Mouse (Mus musculus) spleen, embryonic (tissue): ENCODE measurements at regions not wholly inside any gene's neighbourhood (a gene's known extent, or its start where the extent isn't known, plus 50 kb on each side); places are given as distances from the start of the nearest gene placed in this dataset.
"Not testable (repeated sequence)": the region's sequence is repeated elsewhere in the genome, so short reads cannot be mapped to it uniquely, and the experiment has no call there.

ENCODE experiments used
- CTCF ChIA-PET: fragments of 350-600 bp; sonication (Branson Sonifier 250); formaldehyde crosslinking; loops from one replicate; lab custom pipeline; 2022; lab: Charles Lee

DNA sequence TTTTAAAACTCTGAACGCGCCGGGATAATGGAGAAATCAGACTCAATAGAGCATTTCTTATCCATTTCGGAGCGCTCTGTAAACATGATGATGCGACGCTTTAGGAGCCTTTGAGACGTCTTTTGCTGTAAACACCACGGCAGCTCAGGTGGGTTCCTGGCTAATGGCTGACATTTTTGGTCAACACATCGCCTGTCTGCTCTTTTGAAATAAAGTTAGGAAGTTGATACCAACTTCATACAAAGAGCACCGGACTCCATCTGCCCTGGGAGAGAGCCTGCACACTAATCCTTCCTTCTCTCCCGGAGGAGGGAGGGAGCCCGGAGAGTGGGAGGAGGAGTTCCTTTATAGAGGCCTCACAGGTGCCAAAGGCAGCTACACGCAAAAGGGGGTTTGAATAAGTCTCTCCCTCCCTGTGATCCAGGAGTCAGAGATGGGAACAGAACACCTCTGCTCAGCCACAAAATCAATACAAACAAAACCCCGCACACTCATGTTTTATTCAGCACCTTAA, 63.8 kb upstream of the Srsf6 start:
- CTCF ChIA-PET, result no interaction called here

DNA sequence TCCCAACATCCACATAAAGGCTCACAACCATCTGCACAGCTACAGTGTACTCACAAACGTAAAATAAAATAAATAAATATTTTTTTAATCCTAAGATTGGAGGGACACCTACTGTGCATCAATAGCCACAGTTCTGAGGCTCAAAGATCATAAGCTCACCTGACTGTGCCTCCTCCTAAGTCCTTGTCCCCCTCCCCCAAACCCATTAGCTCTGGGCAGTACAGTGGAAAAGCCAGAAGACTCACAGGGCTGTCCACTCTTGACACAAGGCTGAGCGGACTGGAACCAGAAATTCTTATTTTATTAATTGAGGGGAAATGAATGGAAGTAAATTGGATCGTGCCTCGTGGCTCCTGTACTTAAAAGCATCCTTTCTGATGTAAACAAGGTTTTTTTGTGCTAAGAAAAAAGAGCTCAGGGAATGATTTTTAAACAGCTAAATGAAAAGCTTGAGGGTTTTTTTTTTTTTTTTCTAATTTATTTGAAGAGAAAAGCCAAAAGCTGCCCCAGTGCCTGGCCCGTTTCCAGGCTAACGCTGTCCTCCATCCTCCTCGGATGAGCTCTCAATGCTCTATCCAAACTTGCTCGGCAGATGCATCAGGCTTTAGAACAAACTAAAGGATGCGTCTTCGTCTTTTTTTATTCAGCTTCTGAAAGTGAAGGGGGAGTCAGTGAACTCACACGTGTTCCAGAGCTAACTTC, 64.6 kb upstream of the Srsf6 start:
- CTCF ChIA-PET, result interaction anchor here (0.6 kb wide), 1 partner anchor 148 kb away, joined by 8 read pairs; no protein-coding TSS in a partner anchor

DNA sequence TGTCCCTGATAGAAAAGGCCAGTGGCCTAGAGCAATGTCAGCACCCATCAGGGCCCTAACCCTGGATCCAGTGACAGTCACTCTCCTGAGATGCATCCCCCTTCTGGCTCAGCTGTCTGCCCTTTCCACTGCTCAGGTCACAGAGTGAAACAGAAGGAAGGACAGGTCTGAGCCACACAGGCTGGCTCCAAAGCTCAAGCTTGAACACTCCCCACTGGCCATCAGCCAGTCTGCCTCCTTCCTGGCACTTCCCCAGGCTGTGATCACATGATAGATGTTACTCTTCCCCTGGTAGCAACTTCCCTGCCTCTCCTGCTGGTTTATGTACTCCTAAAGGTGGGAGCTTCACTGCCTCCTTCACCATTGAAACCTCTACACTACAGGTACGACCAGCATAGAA, 66.8 kb upstream of the Srsf6 start:
- CTCF ChIA-PET, result no interaction called here

DNA sequence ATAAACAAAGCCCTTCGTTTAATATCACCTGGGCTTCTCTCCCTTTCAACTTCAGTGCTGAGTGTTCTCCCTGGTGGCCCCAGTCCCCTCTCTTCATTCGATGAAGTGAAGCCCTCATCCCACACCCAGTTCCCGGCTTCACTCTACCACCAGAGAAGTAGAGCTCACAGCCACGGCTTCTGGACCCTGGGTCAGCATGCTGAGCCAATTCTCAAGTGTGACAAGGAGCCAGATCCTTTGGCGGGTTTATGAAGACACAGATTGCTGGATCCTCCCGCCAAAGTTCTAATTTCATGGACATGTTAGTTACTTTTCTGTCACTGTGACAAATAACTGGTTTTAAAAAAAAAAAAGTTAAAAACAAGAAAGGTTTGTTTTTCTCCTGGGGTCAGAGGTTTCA, 76.7 kb upstream of the Srsf6 start:
- CTCF ChIA-PET, result no interaction called here

DNA sequence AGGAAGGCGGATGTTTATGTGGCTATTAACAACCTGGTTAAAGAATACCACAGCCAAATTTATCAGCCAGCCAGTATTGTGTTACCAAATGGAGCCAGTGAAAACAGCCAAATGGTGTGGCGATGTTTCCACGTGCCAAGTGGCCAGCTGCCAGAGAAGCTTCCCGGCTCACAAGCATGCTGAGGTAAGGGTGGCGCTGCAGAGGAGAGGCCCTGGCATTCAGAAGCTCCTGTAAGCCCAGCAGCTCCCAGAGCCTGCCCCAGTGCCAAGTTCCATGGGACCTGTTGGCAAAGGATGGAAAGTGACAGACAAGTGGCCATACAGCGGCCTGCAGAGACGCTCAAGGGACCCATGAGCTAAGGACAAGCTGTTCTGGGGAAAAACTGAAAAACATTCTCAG, 77.8 kb upstream of the Srsf6 start:
- CTCF ChIA-PET, result interaction anchor here (0.7 kb wide), 1 partner anchor 26 kb away, joined by 6 read pairs; no protein-coding TSS in a partner anchor

DNA sequence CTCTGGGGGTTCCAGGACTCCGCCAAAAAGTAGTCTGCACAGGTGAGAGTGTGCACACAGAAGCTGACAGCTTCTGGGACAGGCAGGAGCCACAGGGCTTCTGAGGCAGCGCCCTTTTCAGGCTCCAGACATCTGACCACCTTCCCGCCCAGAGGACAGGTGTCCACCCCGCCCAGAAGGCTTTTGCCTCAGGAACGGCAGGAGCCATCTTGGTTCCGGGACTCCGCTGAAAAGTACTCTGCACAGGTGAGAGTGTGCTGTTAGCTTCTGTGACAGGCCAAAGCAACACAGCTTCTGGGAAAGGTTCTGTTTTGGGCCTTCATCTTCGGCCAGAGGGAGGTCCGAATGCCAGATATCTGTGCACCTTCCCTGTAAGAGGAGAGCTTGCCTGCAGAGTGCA, 89.6 kb upstream of the Srsf6 start:
- CTCF ChIA-PET, result not testable (repeated sequence)

DNA sequence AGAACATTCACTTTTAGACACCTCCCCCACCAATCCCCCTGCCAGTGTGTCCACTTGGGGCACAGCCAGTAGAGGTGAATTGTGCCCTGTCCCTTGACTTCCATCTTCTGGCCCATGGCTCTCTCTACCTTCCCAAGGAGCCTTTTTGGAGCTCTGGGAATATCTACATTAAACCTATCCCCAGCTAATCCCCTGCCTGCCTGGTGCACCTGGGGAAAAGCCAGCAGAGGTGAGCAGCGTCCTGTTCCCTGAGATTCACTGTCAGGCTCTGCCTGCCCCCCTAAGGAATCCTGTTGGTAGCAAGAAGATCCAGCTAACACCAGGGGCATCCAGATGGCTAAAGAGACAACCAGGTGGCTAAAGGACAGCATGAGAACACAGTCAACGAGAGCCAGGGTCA, 93.6 kb upstream of the Srsf6 start:
- CTCF ChIA-PET, result no interaction called here

DNA sequence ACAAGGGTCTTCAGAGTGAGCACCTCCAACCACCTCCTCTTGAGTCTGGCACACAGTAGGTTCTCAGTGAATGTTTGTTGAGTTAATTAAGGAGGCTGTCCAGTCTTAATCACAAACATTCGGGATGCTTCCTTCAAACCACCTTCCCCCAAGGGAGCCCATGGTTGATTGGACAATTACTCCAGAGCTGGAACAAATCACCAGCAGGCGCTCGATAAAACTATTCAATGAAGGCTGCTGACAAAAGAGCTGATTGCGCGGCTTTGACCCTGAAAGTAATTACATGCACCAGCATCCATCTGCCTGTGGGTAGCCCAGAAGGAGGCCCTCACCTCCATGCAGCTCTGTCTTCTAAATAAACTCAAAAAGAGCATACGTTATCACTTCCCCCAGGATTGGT, 97.6 kb upstream of the Srsf6 start:
- CTCF ChIA-PET, result interaction anchor here (0.5 kb wide), 1 partner anchor 167 kb away, joined by 3 read pairs; no protein-coding TSS in a partner anchor

DNA sequence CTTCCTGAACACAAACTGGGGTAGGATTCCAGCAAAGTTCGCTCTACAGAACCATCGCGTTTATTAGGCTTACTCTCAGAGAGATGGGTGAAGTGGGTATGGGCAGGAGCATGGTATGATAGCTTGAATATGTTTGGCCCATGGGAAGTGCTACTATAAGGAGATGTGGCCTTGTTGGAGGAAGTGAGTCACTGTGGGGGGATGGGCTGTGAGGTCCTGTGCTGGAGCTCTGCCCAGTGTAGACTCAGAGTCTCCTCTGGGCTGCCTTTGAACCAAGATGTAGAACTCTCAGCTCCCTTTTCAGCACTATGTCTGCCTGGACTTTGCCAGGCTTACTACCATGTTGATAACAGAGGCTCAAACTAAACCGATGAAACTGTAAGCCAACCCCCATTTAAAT, 112.5 kb upstream of the Srsf6 start:
- CTCF ChIA-PET, result no interaction called here

DNA sequence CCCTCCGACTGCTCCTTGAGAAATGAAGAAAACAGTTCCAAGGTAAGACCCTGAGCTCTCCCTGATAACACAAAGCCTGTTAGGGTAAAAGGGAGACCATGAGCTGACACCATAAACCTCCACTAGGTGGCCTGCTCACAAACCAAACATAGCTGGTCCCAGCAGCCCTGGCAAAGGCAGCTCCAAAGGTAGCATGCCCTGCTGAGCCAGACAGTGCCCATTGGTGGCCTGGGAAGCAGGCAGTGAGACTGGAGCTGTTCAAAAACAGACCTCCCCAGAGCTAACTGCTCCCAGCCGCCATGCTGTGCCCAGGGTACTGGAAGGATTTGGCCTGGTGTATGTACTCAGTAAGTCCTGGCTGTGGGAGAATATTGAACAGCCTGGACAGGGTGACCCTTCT, 117.1 kb upstream of the Srsf6 start:
- CTCF ChIA-PET, result no interaction called here

DNA sequence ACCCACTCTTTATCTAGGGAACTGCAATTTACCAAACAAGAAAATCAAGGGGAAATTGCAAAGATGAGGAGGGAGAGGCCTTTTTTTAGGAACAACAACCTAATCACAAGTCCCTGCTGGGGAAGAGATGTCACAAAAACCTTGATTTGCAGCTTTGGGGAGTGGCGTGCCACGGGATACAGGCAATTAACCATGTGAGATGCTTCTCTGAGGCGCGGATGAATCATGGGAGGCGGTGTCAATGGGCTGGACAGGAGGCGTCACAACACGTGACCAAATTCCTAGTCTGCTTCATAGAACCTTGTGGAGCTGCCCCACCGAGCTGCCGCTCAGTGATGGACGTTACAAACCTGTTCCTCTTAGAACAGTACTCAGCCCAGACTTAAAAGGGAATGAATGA, 123.6 kb upstream of the Srsf6 start:
- CTCF ChIA-PET, result no interaction called here

DNA sequence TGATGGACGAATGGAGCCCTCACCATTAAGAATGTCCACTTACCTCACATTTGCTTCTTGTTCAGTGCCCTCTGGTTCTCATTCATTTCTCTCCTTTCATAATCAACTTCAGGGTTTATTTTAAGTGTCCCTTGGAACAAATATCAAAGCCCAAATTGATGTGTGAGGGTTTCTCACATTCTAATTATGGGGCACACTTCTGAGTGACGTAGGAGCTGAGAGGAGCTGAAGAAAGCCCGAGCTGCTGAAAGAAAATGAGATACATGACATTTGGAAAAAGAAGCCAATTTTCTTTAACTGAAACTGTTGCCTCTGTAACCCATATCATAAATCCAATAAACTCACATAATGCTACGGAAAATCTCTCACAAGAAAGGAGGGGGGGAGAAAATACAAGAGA, 134.8 kb upstream of the Srsf6 start:
- CTCF ChIA-PET, result no interaction called here

DNA sequence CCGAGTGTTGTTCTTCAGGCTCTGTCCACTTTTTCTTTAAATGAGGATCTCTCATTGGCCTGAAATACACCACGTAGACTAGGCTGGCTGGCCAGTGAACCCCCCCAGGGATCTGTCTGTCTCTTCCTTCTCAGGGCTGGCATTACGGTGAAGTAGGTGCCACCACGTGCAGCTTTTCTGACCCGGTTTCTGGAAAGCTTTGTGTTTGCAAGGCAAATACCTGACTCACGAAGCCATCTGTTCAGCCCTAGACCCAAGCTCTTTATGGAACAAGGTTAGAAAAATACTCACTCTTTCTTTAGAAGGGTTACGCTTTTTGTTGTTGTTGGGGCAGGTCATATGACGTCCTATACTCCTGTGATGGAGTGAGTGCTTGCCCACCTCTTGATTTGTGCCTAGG, 133.3 kb upstream of the Ptprt start:
- CTCF ChIA-PET, result no interaction called here

DNA sequence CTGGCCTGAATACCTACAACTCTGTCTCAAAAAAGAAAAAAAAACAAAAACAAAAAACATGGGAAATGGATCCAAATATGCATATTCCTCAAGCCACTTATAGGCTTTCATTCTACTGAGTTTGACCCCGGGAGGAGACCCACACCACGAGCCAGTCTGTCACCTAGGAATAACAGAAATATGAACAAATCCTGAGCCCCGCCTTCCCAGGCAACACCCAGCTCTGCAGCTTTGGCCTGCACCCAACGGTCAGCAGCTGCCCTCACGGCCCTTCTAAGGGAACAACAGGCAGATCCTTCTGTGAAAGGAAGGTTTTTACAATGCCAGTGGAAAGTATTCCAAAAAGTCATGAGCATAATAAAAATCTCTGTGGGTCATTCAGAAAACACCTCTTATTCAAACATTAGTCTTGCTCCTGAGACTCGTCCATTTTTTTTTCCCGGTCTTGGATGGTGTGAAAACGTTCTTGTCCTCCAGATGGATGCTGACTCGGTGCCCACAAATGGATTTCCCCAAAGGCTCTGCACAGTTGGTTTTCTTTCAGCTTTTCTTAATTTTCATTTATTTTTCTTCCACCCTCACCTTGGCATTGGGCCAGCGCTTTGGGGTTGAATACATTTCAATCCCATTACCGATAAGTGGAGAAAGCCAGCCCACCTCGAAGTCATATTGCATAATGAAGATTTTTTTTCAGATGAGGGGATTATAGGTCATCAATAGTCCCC, 130.6 kb upstream of the Ptprt start:
- CTCF ChIA-PET, result no interaction called here

DNA sequence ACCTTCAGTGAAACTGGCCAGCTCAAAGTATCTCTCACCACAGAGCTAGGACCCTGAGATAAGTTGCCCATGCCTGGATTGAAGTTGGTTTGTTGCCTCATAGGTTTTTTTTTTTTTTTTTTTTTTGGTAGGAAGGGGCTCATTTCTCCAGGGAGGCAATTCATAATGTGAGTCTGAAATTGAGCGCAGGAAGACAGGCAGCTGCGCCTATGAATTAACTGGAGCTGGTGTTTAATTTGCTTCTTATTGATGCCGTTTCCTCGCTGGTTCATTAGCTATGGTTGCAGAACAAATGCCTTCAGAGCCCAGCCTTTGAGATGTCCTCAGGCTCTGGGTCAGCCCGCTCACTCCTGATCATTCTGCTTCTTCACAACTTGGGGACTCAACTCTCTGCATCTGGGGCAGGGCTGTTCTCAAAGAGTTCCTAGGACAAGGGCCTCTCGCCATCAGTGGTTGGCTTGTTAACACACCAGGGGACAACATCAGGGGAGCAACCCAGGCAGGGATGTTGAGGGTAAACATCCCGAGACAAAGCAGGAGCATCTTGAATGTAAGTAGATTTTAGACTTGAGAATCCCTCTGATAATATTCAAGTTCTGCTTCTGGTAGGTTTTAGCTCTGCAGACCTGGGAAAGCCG, 123.3 kb upstream of the Ptprt start:
- CTCF ChIA-PET, result no interaction called here

DNA sequence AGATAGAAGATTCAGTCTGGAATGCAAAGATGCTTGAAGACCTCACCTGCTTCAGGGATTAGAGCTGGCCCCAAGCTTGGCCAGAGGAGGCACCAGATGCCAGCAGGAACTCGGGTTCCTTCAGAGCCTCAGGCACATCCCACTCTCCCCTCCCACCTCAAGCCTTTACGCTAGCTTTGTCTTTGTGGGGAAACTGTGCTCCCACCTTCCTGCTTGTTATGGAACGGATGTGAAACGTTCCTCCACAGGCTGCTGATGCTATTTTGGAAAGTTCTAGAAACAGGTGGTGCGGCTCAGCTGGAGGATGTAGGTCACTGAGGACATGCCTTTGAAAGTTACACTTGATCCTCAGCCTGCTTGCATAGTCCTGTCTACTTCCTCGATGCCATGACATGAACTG, 120.7 kb upstream of the Ptprt start:
- CTCF ChIA-PET, result no interaction called here

DNA sequence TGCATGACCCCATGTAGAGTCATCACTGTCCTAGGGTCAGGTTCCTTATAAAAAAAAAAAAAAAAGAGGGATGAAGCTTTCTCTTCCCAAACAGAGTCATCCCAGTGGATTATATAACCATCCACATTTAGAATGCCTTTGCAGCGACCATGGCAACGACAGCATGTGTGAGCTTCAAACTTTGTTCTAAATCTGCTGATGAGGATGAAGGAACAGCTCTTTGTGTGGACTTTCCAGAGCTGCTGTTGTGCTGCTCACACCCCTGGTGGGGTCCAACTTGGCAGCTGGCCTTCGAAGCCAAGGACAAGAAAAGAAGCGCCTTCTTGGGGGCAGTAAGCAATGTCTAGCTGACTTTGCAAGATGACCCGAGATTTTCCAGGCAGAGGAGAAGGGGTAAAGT, 115.6 kb upstream of the Ptprt start:
- CTCF ChIA-PET, result no interaction called here

DNA sequence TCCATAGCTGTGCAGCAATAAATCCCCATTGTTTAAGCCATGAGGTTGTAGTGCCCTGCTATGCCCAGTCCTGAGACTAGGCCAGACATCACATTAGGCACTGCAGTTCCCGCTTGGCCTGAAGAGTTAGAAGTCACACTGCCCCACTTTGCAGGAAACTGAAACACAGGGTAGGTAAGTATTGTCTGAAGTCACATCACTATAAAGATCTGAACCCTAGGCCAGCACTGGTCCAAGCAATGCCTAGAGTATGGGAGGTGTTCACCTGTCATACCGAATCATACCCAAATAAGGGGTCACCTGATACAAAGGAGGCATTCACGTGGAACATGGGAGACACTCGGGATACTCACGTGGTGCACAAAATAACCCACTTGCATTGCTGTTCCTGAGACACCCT, 111.6 kb upstream of the Ptprt start:
- CTCF ChIA-PET, result no interaction called here

DNA sequence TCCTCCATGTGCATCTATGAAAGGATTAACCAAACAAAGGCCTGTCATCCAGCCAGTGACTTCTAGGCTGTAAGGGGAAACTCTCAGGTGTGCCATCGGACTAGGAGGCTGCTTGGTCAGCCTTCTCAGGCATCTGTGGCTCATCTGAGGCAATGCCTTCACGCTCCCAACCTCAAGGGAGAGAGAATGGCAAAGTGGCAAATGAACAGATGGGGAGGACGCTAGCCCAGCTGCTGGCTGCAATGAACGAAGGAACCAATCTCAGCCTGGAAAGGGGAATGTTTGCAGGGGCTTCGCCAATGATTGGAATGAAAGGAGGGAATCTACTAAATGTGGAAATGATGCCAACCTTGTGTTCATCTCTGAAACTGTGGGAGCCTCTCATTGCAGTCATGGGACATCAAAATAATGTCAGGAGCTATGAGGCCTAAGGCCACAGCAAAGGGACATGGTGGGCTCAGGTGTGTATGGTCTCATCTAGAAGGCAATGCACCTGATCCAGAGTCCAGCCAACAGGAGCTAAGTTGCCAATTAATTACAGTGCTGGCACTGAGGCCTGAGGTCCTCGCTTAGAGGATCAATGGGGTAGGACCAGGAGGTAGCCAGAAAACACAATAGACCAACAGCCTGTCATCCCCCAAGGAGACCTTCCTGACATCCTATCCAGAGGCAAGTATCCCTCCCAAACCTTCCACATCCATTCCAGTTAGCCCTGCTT, 108.9 kb upstream of the Ptprt start:
- CTCF ChIA-PET, result no interaction called here

DNA sequence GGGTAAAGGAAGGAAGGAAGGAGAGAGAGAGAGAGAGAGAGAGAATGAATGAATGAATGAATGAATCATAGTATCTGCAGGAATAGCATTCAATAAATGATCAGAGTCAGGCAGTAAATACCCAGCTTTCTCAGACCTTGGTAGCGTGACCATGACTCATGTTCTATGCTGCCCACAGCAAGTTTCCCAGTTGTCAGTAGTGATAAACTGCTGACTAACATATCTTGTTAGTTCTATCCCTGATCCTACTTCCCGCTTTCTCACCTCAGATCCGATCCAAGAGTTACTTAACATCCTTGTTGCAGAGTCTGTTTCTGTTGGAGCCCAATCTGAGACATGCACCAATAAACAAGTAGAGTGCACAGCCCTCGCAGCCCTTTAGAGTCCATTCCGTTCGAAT, 103.1 kb upstream of the Ptprt start:
- CTCF ChIA-PET, result no interaction called here

DNA sequence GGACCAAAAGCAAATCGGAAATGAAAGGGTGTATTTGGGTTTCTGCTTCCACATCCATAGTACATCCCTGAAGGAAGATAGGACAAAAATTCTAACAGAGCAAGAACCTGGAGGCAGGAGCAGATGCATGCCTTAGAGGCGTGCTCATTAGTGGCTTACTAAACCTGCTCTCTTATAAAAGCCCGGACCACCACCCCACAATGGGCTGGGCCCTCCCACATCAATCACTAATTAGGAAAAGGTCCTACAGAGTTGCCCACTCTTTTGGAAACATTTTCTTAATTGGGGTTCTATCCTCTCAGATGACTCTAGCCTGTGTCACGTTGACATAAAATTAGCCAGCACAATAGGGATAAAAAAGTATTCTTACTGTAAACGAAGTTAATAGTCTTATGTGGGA, 79.6 kb upstream of the Ptprt start:
- CTCF ChIA-PET, result no interaction called here

DNA sequence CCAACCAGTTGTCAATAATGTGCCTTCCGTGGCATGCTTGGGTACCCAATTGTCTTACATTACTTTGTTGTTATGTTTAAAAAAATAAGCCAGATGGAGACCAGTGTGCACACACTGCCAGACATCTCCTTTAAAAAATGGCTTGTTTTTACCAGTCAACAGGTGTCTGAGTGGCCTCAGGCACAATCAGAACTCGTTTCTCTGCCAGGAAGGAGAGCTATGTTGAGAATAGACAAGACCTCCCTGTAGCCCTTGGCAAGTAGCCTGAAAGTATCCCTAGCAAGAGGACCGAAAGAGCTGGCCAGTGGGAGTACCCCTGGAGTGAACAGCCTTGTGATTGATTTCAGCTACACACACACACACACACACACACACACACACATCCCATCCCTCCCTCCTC, 74.8 kb upstream of the Ptprt start:
- CTCF ChIA-PET, result no interaction called here
